Mouse (Mus musculus): Measurements from ENCODE around the gene Calcoco1. TPM values are rescaled to one million over a fixed set of nuclear protein-coding genes. Genes with fewer than 3 reads are reported as not detected.

Gene Calcoco1
- polyA plus RNA-seq, 1 experiment = 28.0 TPM

DNA sequence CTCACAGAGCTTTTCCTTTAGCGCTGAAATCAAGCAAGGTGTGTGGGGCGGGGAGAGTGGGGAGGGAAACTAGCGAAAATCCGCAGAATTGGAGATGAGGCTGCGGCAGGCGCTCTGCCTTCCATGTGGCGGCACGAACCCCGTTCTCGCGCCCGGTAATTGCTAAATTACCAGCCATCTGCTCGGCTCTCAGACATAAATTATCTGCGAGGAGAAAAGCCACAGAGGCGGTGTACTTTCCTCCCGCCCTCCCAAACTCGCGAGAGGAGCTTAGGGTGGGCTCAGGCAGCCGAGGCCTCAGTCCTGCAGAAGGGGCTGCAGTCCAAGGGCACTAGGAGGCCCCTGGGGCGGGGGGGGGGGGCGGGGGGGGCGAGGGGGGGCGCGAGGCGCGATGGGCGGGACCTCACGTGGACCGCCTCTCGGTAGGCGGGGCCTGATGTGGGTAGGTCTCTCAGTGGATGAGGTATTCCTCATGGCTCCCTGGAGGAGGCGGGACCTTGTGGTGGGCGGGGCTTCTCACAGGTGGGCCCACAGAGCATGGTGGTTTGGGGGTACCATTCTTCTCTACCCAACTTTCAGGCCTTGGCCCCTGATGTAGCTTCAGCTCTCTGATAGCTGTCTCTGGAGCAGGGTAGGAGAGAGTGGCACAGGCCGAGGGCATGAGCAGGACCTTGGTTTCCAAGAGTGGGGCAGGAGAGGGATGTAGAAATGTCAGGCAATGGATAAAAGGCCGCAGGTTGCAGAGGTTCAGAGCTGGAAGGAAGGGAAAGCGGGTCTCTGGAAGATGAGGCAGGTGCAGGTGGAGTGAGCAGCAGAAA, 14.4 kb upstream of the Calcoco1 start:
- WGBS = 15% methylated on average over 28 of the region's 36 CpGs
- Histone ChIP-seq H3K27ac (ENCODE audit: control insufficient read depth, insufficient read depth, low read depth, low read length, poor library complexity) (no peak overlapping the region), H3K4me3 (replicated peaks; ENCODE audit: control insufficient read depth, low read depth, low read length) (no peak overlapping the region), H3K4me1 (ENCODE audit: control insufficient read depth, insufficient read depth, low read length) (no peaks in the 10 kb centered on the region)
- no peak for TF ChIP-seq CTCF (IDR thresholded peaks at IDR 0.05; ENCODE audit: control insufficient read depth, insufficient read depth, low read length)
- no peak for TF ChIP-seq POLR2A (IDR thresholded peaks at IDR 0.05; ENCODE audit: borderline replicate concordance, control insufficient read depth, low read depth, low read length)

DNA sequence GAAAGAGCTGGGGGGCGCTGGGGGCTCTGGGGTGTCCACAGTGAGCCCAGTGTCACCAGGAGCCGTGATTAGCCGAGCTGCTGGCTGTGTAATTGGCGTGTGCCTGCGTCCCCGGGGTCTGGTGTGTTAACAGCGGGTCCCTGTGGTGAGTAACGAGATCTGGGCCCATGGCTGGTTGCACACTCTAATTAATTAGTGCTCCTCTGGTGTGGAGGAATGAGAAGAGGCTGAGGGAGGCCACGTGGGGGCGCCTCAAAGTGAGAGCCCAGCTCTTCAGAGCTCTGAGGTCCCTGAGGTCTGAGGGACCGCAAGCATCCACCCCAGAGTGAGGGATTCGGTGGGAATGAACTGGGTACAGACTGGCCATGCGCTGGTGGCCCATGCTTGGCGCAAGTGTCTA, 13.1 kb upstream of the Calcoco1 start:
- 52% methylated on average over 14 of the region's 14 CpGs for WGBS
- Histone ChIP-seq H3K4me3 (replicated peaks; ENCODE audit: control insufficient read depth, low read depth, low read length) (no peak overlapping the region), H3K27ac (ENCODE audit: control insufficient read depth, insufficient read depth, low read depth, low read length, poor library complexity) (no peak overlapping the region), H3K4me1 (ENCODE audit: control insufficient read depth, insufficient read depth, low read length) (peaks cover 1% of the 10 kb centered on the region)
- TF ChIP-seq POLR2A (IDR thresholded peaks at IDR 0.05; ENCODE audit: borderline replicate concordance, control insufficient read depth, low read depth, low read length) (no peak), CTCF (IDR thresholded peaks at IDR 0.05; ENCODE audit: control insufficient read depth, insufficient read depth, low read length) (no peak)

DNA sequence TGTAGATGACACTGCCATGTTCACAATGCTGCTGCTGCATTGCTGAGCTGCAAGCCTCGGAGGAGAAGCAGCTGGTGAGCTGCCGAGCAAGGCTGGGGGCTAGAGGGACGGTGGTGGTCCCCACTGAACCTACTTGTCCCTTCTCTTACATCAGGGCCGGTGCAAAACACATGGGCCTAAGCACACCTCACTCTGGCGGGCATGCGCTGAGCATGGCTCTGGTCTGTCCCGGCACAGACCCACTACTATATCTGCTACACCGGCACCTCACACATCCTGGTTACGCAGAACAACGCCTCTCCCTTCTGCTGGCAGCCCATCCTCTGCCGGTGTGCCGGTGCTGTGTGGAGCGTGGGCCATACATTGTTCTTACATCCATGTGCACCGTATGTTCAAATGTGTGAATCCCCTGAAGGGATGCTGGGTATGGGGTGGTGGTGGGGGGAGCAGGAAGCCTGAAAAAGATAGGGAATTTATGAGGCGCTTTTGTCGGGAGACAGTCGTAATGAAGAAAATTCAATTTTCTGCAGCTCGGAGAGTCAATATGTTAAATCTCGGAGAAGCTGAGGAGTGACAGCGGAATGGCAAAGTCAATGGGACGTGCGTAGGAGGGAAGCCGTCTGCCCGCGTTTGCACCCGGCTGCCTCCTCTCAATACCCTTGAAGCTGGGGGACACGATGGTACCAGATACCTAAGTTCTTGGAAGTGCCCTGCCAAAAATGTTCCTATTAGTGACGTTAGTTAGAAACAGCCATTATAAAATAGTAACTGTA, 12.0 kb upstream of the Calcoco1 start:
- H3K4me1 ChIP-seq (ENCODE audit: control insufficient read depth, insufficient read depth, low read length) = peaks cover 1% of the 10 kb centered on the region
- TF ChIP-seq POLR2A (IDR thresholded peaks at IDR 0.05; ENCODE audit: borderline replicate concordance, control insufficient read depth, low read depth, low read length) (no peak), CTCF (IDR thresholded peaks at IDR 0.05; ENCODE audit: control insufficient read depth, insufficient read depth, low read length) (no peak)
- no peak overlapping the region for H3K4me3 ChIP-seq (replicated peaks; ENCODE audit: control insufficient read depth, low read depth, low read length)
- H3K27ac ChIP-seq (ENCODE audit: control insufficient read depth, insufficient read depth, low read depth, low read length, poor library complexity) = no peak overlapping the region
- 84% methylated on average over 28 of the region's 28 CpGs for WGBS

DNA sequence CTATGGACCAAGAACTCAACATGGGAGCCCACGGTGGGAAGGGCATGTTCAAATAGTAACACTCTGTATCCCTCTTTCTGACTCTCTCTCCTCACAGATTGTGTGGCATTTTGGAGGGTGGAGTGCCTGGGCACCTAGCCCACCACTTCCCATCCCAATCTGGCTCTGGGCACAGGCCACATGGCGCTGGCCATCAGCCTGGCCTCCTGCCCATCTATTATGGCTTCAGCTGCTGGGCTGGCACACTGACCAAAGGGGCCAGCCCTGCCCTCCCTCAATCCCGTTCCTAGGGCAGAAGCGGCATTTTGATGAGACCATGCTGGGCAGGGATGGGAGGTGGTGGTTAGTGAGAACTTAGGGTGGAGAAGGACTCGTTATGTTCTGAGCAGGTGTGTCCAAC, 11.3 kb upstream of the Calcoco1 start:
- Histone ChIP-seq H3K27ac (ENCODE audit: control insufficient read depth, insufficient read depth, low read depth, low read length, poor library complexity) (no peak overlapping the region), H3K4me1 (ENCODE audit: control insufficient read depth, insufficient read depth, low read length) (peaks cover 1% of the 10 kb centered on the region), H3K4me3 (replicated peaks; ENCODE audit: control insufficient read depth, low read depth, low read length) (no peak overlapping the region)
- TF ChIP-seq POLR2A (IDR thresholded peaks at IDR 0.05; ENCODE audit: borderline replicate concordance, control insufficient read depth, low read depth, low read length) (no peak), CTCF (IDR thresholded peaks at IDR 0.05; ENCODE audit: control insufficient read depth, insufficient read depth, low read length) (no peak)
- 70% methylated on average over 5 of the region's 5 CpGs for WGBS

DNA sequence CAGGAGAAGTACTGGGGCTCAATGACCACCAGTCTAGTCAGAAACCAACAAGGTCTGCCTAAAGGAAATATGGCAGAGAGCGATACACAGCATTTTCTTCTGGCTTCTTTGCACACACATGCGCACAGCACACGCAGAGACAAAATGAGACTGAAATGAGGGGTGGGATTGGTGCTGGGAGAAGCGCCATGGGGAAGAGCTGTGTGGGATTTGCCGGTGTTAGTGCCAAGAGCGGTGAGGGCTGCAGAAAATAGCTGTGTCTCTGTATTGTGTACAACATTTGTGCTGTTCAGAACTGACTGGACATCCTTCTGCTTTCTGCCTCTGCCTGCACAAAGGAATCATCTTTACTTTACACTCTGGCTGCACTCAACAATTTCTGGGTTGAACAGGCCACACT, 10.4 kb upstream of the Calcoco1 start:
- WGBS = 84% methylated on average over 6 of the region's 6 CpGs
- TF ChIP-seq CTCF (IDR thresholded peaks at IDR 0.05; ENCODE audit: control insufficient read depth, insufficient read depth, low read length) = no peak
- no peak for TF ChIP-seq POLR2A (IDR thresholded peaks at IDR 0.05; ENCODE audit: borderline replicate concordance, control insufficient read depth, low read depth, low read length)
- no peak overlapping the region for H3K4me3 ChIP-seq (replicated peaks; ENCODE audit: control insufficient read depth, low read depth, low read length)
- H3K4me1 ChIP-seq (ENCODE audit: control insufficient read depth, insufficient read depth, low read length) = peaks cover 1% of the 10 kb centered on the region
- no peak overlapping the region for H3K27ac ChIP-seq (ENCODE audit: control insufficient read depth, insufficient read depth, low read depth, low read length, poor library complexity)

DNA sequence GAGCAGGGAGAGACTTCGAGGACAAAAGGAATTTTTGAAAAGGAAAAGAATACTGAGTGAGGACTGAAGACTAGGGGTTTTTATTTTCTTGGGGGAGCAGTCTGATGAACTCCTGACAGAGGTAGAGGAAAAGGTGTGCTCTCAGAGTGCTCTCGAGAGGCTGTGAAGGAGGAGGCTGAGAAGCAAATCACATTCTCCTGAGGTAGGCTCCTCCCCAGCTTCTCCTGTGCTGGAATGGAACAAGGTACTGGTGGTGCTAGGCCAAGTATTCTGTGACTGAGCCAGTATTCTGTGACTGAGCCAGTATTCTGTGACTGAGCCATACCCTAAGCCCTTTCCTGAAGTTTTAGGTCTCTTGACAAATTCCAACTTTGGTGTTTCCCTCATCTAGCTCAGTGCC, 6.0 kb upstream of the Calcoco1 start:
- no peak for TF ChIP-seq POLR2A (IDR thresholded peaks at IDR 0.05; ENCODE audit: borderline replicate concordance, control insufficient read depth, low read depth, low read length)
- no peak for TF ChIP-seq CTCF (IDR thresholded peaks at IDR 0.05; ENCODE audit: control insufficient read depth, insufficient read depth, low read length)
- H3K27ac ChIP-seq (ENCODE audit: control insufficient read depth, insufficient read depth, low read depth, low read length, poor library complexity) = no peak overlapping the region
- 62% methylated on average over 2 of the region's 2 CpGs for WGBS

DNA sequence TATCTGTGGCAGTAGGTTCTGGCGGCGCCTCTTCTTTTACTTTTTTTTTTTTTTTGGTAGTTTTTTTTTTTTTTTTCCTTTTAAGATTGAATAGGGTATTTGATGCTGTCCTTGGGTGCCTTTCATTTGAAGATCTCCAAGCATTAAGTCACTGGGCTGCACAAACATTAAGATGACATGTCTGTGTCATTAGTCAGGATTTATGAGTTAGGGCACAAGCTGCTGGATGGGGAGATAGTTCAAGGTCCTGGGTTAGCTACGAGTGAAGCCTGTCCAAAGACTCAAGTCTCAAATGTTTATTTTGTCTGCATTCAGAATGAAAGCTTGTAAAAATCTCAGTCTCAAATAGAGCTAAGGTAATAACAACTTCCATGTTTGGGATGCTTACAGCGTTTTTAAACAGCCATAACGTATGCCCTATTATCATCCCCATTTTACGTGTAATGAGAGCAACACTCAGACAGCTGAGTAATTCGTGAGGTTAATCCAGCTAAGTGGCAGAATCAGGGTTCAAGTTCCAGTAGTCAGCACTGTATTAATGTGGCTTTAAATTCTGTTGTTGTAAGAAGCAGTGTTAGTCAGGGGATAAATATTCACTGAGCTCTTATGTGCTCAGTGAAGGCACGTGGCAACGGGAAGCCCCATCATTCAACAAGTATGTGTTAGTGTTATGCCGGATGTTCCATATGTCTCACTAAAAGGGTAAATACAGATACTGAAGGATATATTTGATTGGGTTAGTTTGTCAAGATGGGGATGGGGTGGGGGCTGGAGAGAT, 1.6 kb upstream of the Calcoco1 start:
- no peak overlapping the region for H3K4me3 ChIP-seq (replicated peaks; ENCODE audit: control insufficient read depth, low read depth, low read length)
- TF ChIP-seq POLR2A (IDR thresholded peaks at IDR 0.05; ENCODE audit: borderline replicate concordance, control insufficient read depth, low read depth, low read length) = no peak
- TF ChIP-seq CTCF (IDR thresholded peaks at IDR 0.05; ENCODE audit: control insufficient read depth, insufficient read depth, low read length) = no peak
- peaks cover 1% of the 10 kb centered on the region; the same call in 1 of the 2 replicates for H3K4me1 ChIP-seq (ENCODE audit: control insufficient read depth, insufficient read depth, low read length)
- 85% methylated on average over 10 of the region's 10 CpGs for WGBS
- no peak overlapping the region for H3K27ac ChIP-seq (ENCODE audit: control insufficient read depth, insufficient read depth, low read depth, low read length, poor library complexity)

More for the DNA sequence above, 6.0 kb upstream of the Calcoco1 start:
- Histone ChIP-seq H3K4me3 (replicated peaks; ENCODE audit: control insufficient read depth, low read depth, low read length) (no peak overlapping the region), H3K4me1 (ENCODE audit: control insufficient read depth, insufficient read depth, low read length) (peaks cover 1% of the 10 kb centered on the region)

Data from bone marrow, adult 2 months (tissue).